Mouse (Mus musculus) liver, postnatal 0 days (tissue): Measurements from ENCODE around the gene Lims1. TPM values are rescaled to one million over a fixed set of nuclear protein-coding genes. Genes with fewer than 3 reads are reported as not detected.
A peak's percentile ranks its signal among the peaks of the same experiment; 100 is the strongest.

ENCODE experiments used
- ATAC-seq: fragments of 200-750 bp; cut with Nextera tagmentation; 2 replicates; pipeline ENCODE4 v1.8.0; 2017; ENCODE audit warnings: mild to moderate bottlenecking, moderate library complexity
- DNase-seq: peaks from one replicate; pipeline ENCODE4 v3.0.0-alpha.2; 2016
- H3K27ac ChIP-seq: fragments of 300-500 bp; sonication (generic); 2 replicates; pipeline ENCODE4 v1.5.1; 2014; ENCODE audit warnings: antibody characterized with exemption, moderate library complexity, mild to moderate bottlenecking, low read depth
- H3K27me3 ChIP-seq: fragments of 300-500 bp; sonication (generic); 2 replicates; pipeline ENCODE4 v1.6.1; 2014; ENCODE audit warnings: low read length, control low read depth, mixed read lengths; ENCODE audit not compliant: insufficient read depth
- H3K36me3 ChIP-seq: fragments of 300-500 bp; sonication (generic); replicated peaks from 2 replicates; pipeline ENCODE4 v1.6.1; 2014; ENCODE audit warnings: mild to moderate bottlenecking, control low read depth, low read length, moderate library complexity, mixed read lengths; ENCODE audit not compliant: insufficient read depth
- H3K4me1 ChIP-seq: fragments of 300-500 bp; sonication (generic); 2 replicates; pipeline ENCODE4 v1.6.1; 2014; ENCODE audit warnings: antibody characterized with exemption, mild to moderate bottlenecking, control low read depth; ENCODE audit not compliant: insufficient read depth
- H3K4me2 ChIP-seq: fragments of 300-500 bp; sonication (generic); 2 replicates; pipeline ENCODE4 v1.6.1; 2014; ENCODE audit warnings: low read depth, mild to moderate bottlenecking, low read length, moderate library complexity, mixed read lengths
- H3K4me3 ChIP-seq: fragments of 300-500 bp; sonication (generic); 2 replicates; pipeline ENCODE4 v1.5.1; 2014; ENCODE audit warnings: low read depth, low read length
- H3K9ac ChIP-seq: fragments of 300-500 bp; sonication (generic); replicated peaks from 2 replicates; pipeline ENCODE4 v1.6.1; 2014; ENCODE audit warnings: mild to moderate bottlenecking, moderate library complexity
- H3K9me3 ChIP-seq: fragments of 300-500 bp; sonication (generic); 2 replicates; pipeline ENCODE4 v1.6.1; 2016; ENCODE audit warnings: mild to moderate bottlenecking, control low read depth, low read length, mixed read lengths
- CTCF ChIP-seq: sonication (generic); IDR thresholded peaks from 2 replicates; pipeline ENCODE4 v1.5.1; 2016; ENCODE audit warnings: antibody characterized with exemption, low read depth
- EP300 ChIP-seq: IDR thresholded peaks from 2 replicates; pipeline ENCODE4 v1.6.1; 2016; ENCODE audit warnings: antibody characterized with exemption, low read depth, mild to moderate bottlenecking
- WGBS: fragments of 180-500 bp; shearing (Covaris S2); extraction: QIAGEN DNeasy Blood & Tissue Kit; methylation state at CpG from one replicate; pipeline ENCODE4 v1.1.7; 2014; ENCODE audit not compliant: insufficient replicate concordance; 5-methylcytosine and 5-hydroxymethylcytosine counted together
- polyA plus RNA-seq: library from polyadenylated mRNA; unstranded; fragments of >200 nt; fragmentation: Nextera tagmentation; extraction: Ambion mirVana; gene quantifications from 2 replicates; pipeline ENCODE4 v1.2.1, GENCODE M21; 2015

Gene Lims1
- polyA plus RNA-seq, 1 experiment from 2014 or later: 64.4 TPM

DNA sequence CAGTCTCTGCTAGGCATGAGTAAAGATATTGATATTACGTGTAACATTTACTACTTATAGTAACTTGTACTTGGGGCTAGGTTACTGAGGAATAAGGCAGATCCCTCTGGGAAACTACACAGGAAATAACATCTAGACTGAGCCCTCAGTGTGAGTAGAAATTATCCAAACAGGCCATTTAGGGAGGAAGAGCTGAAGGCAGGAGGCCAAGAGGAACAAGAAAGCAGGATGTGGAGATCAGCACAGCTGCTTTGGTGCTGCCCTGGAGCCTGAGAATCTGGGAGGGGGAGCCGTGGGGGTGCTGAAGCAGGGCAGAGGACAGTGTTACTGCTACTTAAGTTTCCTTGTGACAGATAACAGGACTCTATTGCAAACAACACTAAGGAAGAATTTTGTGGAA lies 18.4 kb downstream of the Lims1 start:
- Histone ChIP-seq H3K27me3 (no peaks in the 10 kb centered on the region), H3K9me3 (no peaks in the 10 kb centered on the region), H3K36me3 (no peaks in the 10 kb centered on the region), H3K4me1 (peaks cover 7% of the 10 kb centered on the region; the same call in 1 of the 2 replicates), H3K4me3 (no peak overlapping the region), H3K9ac (no peak overlapping the region), H3K27ac (peak overlapping the region; percentile 58), H3K4me2 (no peak overlapping the region)
- WGBS: 34% methylated on average over 2 of the region's 2 CpGs
- TF ChIP-seq CTCF: no peak
- no peak for TF ChIP-seq EP300
- DNase-seq (peak; percentile 32), ATAC-seq (no peak)

DNA sequence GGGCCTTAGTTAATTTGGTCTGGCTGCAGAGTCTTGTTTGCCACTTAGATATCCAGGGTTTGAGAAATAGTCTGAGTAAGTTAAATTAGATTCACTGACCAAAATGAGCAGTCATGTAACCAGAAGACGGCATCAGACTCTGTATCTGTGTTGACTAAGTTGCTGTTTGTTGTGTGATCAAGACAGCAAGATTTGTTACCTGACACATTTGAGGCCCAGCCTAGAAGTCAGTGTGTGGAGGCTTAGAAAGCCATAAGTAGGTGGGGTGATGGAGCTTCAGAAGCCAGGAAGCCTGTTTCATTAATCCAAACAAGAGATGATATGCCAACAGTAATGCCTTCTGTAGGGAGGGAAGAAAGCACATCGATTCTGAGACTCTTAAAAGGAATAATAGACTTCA lies 18.9 kb downstream of the Lims1 start:
- H3K9me3 ChIP-seq: no peaks in the 10 kb centered on the region
- DNase-seq (no peak), ATAC-seq (no peak)
- H3K36me3 ChIP-seq: no peaks in the 10 kb centered on the region
- H3K27me3 ChIP-seq: no peaks in the 10 kb centered on the region
- peak overlapping the region; percentile 12; the same call in 1 of the 2 replicates for H3K27ac ChIP-seq
- no peak overlapping the region for H3K4me2 ChIP-seq
- no peak overlapping the region for H3K4me3 ChIP-seq
- peaks cover 7% of the 10 kb centered on the region; the same call in 1 of the 2 replicates for H3K4me1 ChIP-seq
- no peak overlapping the region for H3K9ac ChIP-seq
- no peak for TF ChIP-seq CTCF
- TF ChIP-seq EP300: no peak
- WGBS: 71% methylated on average over 2 of the region's 2 CpGs

DNA sequence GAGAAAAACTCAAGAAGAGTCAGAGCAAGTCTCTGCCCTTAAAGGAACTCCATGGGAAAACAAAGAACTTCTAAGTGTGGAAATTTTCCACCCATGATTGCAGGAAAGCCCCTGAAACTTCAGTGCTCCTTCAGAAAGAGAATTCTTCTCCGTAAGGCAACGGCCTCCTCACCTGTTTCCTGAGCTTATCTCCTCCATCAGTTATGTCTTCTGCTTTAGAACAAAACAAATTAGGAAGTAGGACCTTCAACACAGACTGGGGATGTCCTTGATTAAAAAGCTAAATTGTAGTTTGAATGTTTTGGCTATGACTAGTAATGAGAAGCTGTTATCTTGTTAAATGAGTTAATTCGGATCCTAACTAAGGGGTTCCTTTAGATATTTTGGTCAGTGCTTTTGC lies 20.3 kb downstream of the Lims1 start:
- ATAC-seq: no peak
- H3K9ac ChIP-seq: no peak overlapping the region
- no peaks in the 10 kb centered on the region for H3K27me3 ChIP-seq
- 58% methylated on average over 3 of the region's 3 CpGs for WGBS
- H3K9me3 ChIP-seq: no peaks in the 10 kb centered on the region
- no peak overlapping the region for H3K4me2 ChIP-seq
- no peaks in the 10 kb centered on the region for H3K36me3 ChIP-seq
- H3K4me1 ChIP-seq: peaks cover 4% of the 10 kb centered on the region; the same call in 1 of the 2 replicates
- H3K27ac ChIP-seq: no peak overlapping the region
- no peak for DNase-seq
- TF ChIP-seq CTCF (no peak), EP300 (no peak)
- no peak overlapping the region for H3K4me3 ChIP-seq

DNA sequence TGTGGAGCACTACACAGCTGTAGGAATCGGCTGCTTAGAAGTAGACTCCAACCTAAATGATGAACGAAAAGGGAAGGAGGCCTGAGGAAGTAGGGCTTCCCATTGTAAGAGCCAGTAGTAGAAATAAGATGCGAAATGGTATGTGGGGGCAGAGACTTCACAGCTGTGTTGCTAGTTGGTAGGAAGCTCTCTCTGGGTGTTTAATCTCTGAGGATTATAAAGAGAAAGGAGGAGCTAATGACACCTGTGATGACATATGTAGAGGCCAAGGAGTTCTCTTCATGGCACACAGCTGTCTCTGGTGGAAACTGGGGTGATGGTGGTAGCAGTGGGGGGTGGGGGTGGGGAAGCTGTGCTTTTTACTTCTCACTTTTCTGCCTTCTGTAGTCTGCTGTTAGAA lies 27.3 kb downstream of the Lims1 start:
- H3K4me3 ChIP-seq: no peak overlapping the region
- H3K9ac ChIP-seq: no peak overlapping the region
- ATAC-seq (peak; percentile 22; the same call in 1 of the 2 replicates), DNase-seq (no peak)
- no peaks in the 10 kb centered on the region for H3K27me3 ChIP-seq
- no peaks in the 10 kb centered on the region for H3K36me3 ChIP-seq
- WGBS: 40% methylated on average over 3 of the region's 3 CpGs
- peak overlapping the region; percentile 27; the same call in 1 of the 2 replicates for H3K4me2 ChIP-seq
- peak overlapping the region; percentile 69 for H3K27ac ChIP-seq
- no peak for TF ChIP-seq CTCF
- no peak for TF ChIP-seq EP300
- H3K4me1 ChIP-seq: peaks cover 18% of the 10 kb centered on the region
- no peaks in the 10 kb centered on the region for H3K9me3 ChIP-seq

DNA sequence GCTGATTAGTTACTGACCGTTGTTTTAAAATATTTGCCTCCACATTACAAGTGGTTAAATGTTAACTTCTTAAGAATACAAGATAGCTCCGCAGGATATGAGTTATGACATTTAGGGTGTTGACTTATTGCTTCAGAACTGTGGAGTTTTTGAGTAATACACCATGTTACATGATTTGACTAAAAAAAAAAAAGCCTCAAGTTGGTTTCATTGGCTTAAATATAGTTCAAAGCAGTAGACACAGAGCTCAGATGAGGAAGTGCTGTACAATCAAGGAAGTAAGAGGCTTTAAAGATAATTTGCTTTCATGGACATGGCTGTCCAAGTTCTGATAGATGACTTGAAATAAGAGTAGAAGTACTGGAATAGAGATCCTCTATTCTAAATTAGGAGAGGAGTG lies 28.4 kb downstream of the Lims1 start:
- H3K9me3 ChIP-seq: no peaks in the 10 kb centered on the region
- peak overlapping the region; percentile 37 for H3K4me3 ChIP-seq
- ATAC-seq (no peak), DNase-seq (no peak)
- no peaks in the 10 kb centered on the region; the same call in 1 of the 2 replicates for H3K36me3 ChIP-seq
- peak overlapping the region; percentile 69 for H3K27ac ChIP-seq
- no peaks in the 10 kb centered on the region for H3K27me3 ChIP-seq
- H3K4me2 ChIP-seq: peak overlapping the region; percentile 32; the same call in 1 of the 2 replicates
- no peak for TF ChIP-seq EP300
- no peak for TF ChIP-seq CTCF
- H3K4me1 ChIP-seq: peaks cover 18% of the 10 kb centered on the region
- H3K9ac ChIP-seq: peak overlapping the region; percentile 38; the same call in 1 of the 2 replicates
- WGBS: 10% methylated on average over 2 of the region's 2 CpGs

DNA sequence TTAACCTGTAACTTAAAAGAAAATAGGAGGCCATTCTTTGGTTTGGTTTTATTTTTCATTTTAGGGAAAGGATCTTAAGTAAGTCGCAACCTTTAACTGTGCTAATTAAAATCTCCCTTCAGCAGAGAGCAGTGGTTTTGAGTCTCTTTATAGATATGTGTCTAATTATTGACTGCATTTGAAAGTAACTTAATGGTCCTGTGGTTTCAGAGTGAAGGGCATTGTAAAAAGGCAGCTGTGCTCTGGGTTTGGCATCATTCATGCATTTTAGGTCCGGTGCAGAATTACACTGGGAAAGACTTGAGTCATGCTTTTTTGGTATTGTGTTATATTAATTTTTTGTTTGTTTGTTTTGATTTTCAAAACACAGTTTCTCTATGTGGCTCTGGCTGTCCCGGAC lies 29.1 kb downstream of the Lims1 start:
- Histone ChIP-seq H3K4me3 (peak overlapping the region; percentile 37), H3K9me3 (no peaks in the 10 kb centered on the region), H3K27ac (no peak overlapping the region), H3K4me2 (peak overlapping the region; percentile 42; the same call in 1 of the 2 replicates), H3K36me3 (no peaks in the 10 kb centered on the region; the same call in 1 of the 2 replicates), H3K27me3 (no peaks in the 10 kb centered on the region), H3K4me1 (peaks cover 18% of the 10 kb centered on the region), H3K9ac (no peak overlapping the region)
- DNase-seq (no peak), ATAC-seq (no peak)
- TF ChIP-seq EP300: no peak
- TF ChIP-seq CTCF: no peak
- WGBS: 70% methylated on average over 3 of the region's 3 CpGs
